Mouse (Mus musculus) heart, embryonic 11.5 days (tissue): Measurements from ENCODE around the gene Ptpn18. TPM values are rescaled to one million over a fixed set of nuclear protein-coding genes. Genes with fewer than 3 reads are reported as not detected.
"Not testable (repeated sequence)": the region's sequence is repeated elsewhere in the genome, so short reads cannot be mapped to it uniquely, and the experiment has no call there.

Experiments used
- ATAC-seq: fragments of 200-750 bp; cut with Nextera tagmentation; replicated peaks from 2 replicates; pipeline ENCODE4 v1.8.0; 2017; ENCODE audit warnings: moderate library complexity; ENCODE audit not compliant: insufficient number of reproducible peaks, low FRiP score, low TSS enrichment
- H3K27ac ChIP-seq: fragments of 300-500 bp; sonication (generic); 2 replicates; pipeline ENCODE4 v1.5.1; 2014; ENCODE audit warnings: mild to moderate bottlenecking, low read depth, low read length
- H3K27me3 ChIP-seq: fragments of 300-500 bp; sonication (generic); 2 replicates; pipeline ENCODE4 v1.6.1; 2014; ENCODE audit warnings: mild to moderate bottlenecking, low read length, mixed read lengths; ENCODE audit not compliant: control insufficient read depth, insufficient read depth
- H3K36me3 ChIP-seq: fragments of 300-500 bp; sonication (generic); 2 replicates; pipeline ENCODE4 v1.6.1; 2014; ENCODE audit warnings: mild to moderate bottlenecking, low read length, moderate library complexity, mixed read lengths; ENCODE audit not compliant: control insufficient read depth, insufficient read depth
- H3K4me1 ChIP-seq: fragments of 300-500 bp; sonication (generic); 2 replicates; pipeline ENCODE4 v1.6.1; 2014; ENCODE audit warnings: low read length; ENCODE audit not compliant: control insufficient read depth, insufficient read depth
- H3K4me2 ChIP-seq: fragments of 300-500 bp; sonication (generic); 2 replicates; pipeline ENCODE4 v1.6.1; 2014; ENCODE audit warnings: mild to moderate bottlenecking, moderate library complexity
- H3K4me3 ChIP-seq: fragments of 300-500 bp; sonication (generic); 2 replicates; pipeline ENCODE4 v1.5.1; 2014; ENCODE audit warnings: low read depth, low read length
- H3K9ac ChIP-seq: fragments of 300-500 bp; sonication (generic); 2 replicates; pipeline ENCODE4 v1.6.1; 2014; ENCODE audit warnings: mild to moderate bottlenecking, low read depth, low read length, moderate library complexity
- H3K9me3 ChIP-seq: fragments of 300-500 bp; sonication (generic); replicated peaks from 2 replicates; pipeline ENCODE4 v1.6.1; 2016; ENCODE audit warnings: low read length; ENCODE audit not compliant: control insufficient read depth
- WGBS: fragments of 180-500 bp; shearing (Covaris S2); extraction: QIAGEN DNeasy Blood & Tissue Kit; methylation state at CpG from one replicate; pipeline ENCODE4 v1.1.7; 2014; ENCODE audit not compliant: insufficient replicate concordance; 5-methylcytosine and 5-hydroxymethylcytosine counted together
- polyA plus RNA-seq: library from polyadenylated mRNA; unstranded; fragments of >200 nt; fragmentation: Nextera tagmentation; extraction: Ambion mirVana; gene quantifications from 2 replicates; pipeline ENCODE4 v1.2.1, GENCODE M21; 2014

Gene Ptpn18
- polyA plus RNA-seq, 1 experiment from 2014 or later = 10.4 TPM

DNA sequence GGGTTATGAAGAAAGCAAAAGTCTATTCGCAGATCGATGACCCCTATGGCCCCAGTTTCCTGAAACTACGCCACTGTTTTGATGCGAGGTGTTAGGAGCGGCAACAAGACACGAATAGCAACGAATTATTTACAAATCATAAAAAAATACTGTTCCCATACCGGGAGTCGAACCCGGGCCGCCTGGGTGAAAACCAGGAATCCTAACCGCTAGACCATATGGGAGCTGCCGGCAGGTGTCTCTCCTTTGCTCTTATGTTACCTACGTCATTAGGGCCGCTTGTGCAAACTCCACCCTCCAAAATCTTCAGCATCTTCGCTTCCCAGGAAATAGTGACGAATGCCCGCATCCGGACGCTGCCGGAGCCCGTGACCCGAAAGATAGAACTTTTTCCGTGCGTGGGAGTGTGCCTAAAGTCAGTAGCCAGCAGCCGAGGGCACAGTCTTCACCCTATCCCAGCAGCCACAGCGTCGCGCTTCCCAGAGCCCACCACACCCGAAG is 24.9 kb upstream of the Ptpn18 start:
- H3K4me2 ChIP-seq = peak overlapping the region; percentile 71
- peak overlapping the region; percentile 79 for H3K9ac ChIP-seq
- peak overlapping the region; percentile 67 for H3K4me3 ChIP-seq
- peak overlapping the region; percentile 85 for H3K27ac ChIP-seq
- peak; percentile 29 for ATAC-seq
- peaks cover 15% of the 10 kb centered on the region for H3K9me3 ChIP-seq
- peaks cover 2% of the 10 kb centered on the region; the same call in 1 of the 2 replicates for H3K36me3 ChIP-seq
- WGBS = under 1% methylated on average over 30 of the region's 30 CpGs
- no peaks in the 10 kb centered on the region for H3K27me3 ChIP-seq
- H3K4me1 ChIP-seq = peaks cover 6% of the 10 kb centered on the region

GRCm38 (mm10) chr1:34435371-34436120 is 24.0 kb upstream of the Ptpn18 start:
- no peaks in the 10 kb centered on the region for H3K27me3 ChIP-seq
- peak overlapping the region; percentile 71 for H3K4me2 ChIP-seq
- WGBS = 28% methylated on average over 8 of the region's 8 CpGs
- H3K9ac ChIP-seq = peak overlapping the region; percentile 79
- peaks cover 6% of the 10 kb centered on the region for H3K4me1 ChIP-seq
- no peaks in the 10 kb centered on the region; the same call in 1 of the 2 replicates for H3K36me3 ChIP-seq
- peaks cover 14% of the 10 kb centered on the region for H3K9me3 ChIP-seq
- H3K4me3 ChIP-seq = peak overlapping the region; percentile 67
- no peak for ATAC-seq
- H3K27ac ChIP-seq = peak overlapping the region; percentile 85

GRCm38 (mm10) chr1:34436374-34436773 is 23.2 kb upstream of the Ptpn18 start:
- H3K27ac ChIP-seq = no peak overlapping the region
- H3K4me2 ChIP-seq = no peak overlapping the region
- no peak for ATAC-seq
- 86% methylated on average over 3 of the region's 3 CpGs for WGBS
- H3K9me3 ChIP-seq = peaks cover 8% of the 10 kb centered on the region
- no peaks in the 10 kb centered on the region for H3K27me3 ChIP-seq
- no peak overlapping the region for H3K4me3 ChIP-seq
- no peak overlapping the region for H3K9ac ChIP-seq
- H3K4me1 ChIP-seq = peaks cover 6% of the 10 kb centered on the region
- H3K36me3 ChIP-seq = no peaks in the 10 kb centered on the region; the same call in 1 of the 2 replicates

GRCm38 (mm10) chr1:34437366-34437765 is 22.2 kb upstream of the Ptpn18 start:
- ATAC-seq, H3K4me3 ChIP-seq, H3K4me1 ChIP-seq, H3K9ac ChIP-seq, H3K27ac ChIP-seq, H3K36me3 ChIP-seq, H3K4me2 ChIP-seq, H3K27me3 ChIP-seq, H3K9me3 ChIP-seq: not testable (repeated sequence)
- 91% methylated on average over 8 of the region's 8 CpGs for WGBS

DNA sequence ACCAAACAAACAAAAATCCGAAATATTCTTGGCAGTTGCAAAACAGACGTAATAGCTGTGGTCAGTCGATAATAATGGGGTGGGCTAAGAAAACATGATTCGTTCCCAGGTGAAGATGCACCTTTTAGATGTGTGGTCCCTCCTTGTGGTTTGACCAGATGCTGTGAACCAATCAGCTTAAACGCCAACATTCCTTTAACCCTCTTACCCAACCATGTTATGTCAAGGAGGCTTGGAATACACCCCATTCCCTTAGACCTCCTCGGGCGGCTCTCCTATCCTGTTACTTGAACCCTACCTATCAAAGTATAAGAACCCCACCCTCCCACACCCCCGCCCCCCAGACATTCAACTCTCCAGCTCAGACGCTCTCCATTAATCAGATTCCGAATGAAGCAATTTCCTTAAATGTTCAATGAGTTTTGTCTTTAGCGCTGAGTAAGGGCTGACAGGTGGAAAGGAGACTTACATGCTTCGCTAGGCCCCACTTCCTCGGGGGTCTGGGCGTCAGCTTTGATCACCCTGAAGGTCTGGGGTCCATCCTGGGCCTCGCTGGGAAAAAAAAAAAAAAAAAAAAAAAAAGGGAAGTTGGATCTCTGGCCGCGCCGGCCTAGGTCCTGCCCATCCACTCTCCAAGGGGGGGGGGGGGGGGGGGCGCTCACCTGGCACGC is 21.0 kb upstream of the Ptpn18 start:
- WGBS = 39% methylated on average over 15 of the region's 20 CpGs
- Histone ChIP-seq H3K4me1 (peaks cover 6% of the 10 kb centered on the region), H3K4me3 (peak overlapping the region; percentile 84), H3K27ac (no peak overlapping the region), H3K9me3 (no peaks in the 10 kb centered on the region), H3K9ac (peak overlapping the region; percentile 67), H3K27me3 (no peaks in the 10 kb centered on the region), H3K36me3 (peaks cover 8% of the 10 kb centered on the region), H3K4me2 (peak overlapping the region; percentile 75)
- no peak for ATAC-seq

- no peaks in the 10 kb centered on the region for H3K27me3 ChIP-seq
- under 1% methylated on average over 48 of the region's 48 CpGs for WGBS
- peak within 1 kb of the TSS; percentile 75 for H3K4me2 ChIP-seq
- peak; percentile 94 for ATAC-seq
- H3K36me3 ChIP-seq = peaks cover 16% of the 10 kb centered on the region
- peak within 1 kb of the TSS; percentile 75 for H3K9ac ChIP-seq
- H3K9me3 ChIP-seq = no peaks in the 10 kb centered on the region
- H3K4me1 ChIP-seq = 0 out of 2 replicates have a peak, but pooled peaks cover 2% of the 10 kb centered on the region
- H3K4me3 ChIP-seq = peak within 1 kb of the TSS; percentile 84
- H3K27ac ChIP-seq = 0 out of 2 replicates have a peak within 1 kb of the TSS, but pooled peaks have one; percentile 13
Measured at GRCm38 (mm10) chr1:34439215-34439960, 20.2 kb upstream of the Ptpn18 start, which contains the start of the genes Ccdc115 and Imp4. Ccdc115 (minus strand) TSS chr1:34439672. Imp4 (plus strand) TSS chr1:34439851.

- Histone ChIP-seq H3K9ac (peak overlapping the region; percentile 75), H3K27ac (no peak overlapping the region), H3K4me1 (0 out of 2 replicates have a peak, but pooled peaks cover 2% of the 10 kb centered on the region), H3K36me3 (peaks cover 20% of the 10 kb centered on the region), H3K9me3 (no peaks in the 10 kb centered on the region), H3K4me3 (peak overlapping the region; percentile 84), H3K27me3 (no peaks in the 10 kb centered on the region), H3K4me2 (peak overlapping the region; percentile 75)
- WGBS = 5% methylated on average over 31 of the region's 31 CpGs
- peak; percentile 29 for ATAC-seq
Measured at GRCm38 (mm10) chr1:34439961-34440630, 19.5 kb upstream of the Ptpn18 start.

DNA sequence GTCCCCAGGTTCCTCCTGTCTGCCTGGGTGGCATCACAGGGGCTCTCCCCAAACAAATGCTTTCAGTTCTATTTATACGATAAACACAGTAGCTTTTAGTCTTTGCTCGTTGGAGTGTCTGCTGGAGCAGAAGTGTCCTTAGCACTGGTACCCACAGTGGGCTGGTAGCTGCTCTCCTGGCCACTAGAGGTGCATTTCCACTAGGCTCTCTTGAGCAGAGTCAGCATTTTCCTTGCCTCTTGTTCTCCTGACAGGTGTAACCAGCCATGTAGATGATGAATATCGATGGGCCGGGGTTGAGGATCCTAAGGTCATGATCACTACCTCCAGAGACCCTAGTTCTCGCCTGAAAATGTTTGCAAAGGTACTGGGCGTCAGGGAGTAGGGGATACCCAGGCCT is 16.4 kb upstream of the Ptpn18 start:
- 0 out of 2 replicates have a peak, but pooled peaks cover 2% of the 10 kb centered on the region for H3K4me1 ChIP-seq
- no peak overlapping the region for H3K27ac ChIP-seq
- ATAC-seq = no peak
- no peak overlapping the region for H3K9ac ChIP-seq
- WGBS = 89% methylated on average over 6 of the region's 6 CpGs
- no peaks in the 10 kb centered on the region for H3K9me3 ChIP-seq
- no peak overlapping the region for H3K4me3 ChIP-seq
- no peaks in the 10 kb centered on the region for H3K27me3 ChIP-seq
- no peak overlapping the region for H3K4me2 ChIP-seq
- H3K36me3 ChIP-seq = peaks cover 25% of the 10 kb centered on the region
